Mouse (Mus musculus): ENCODE measurements around the gene Cct8l1. TPM values are rescaled to one million over a fixed set of nuclear protein-coding genes. Genes with fewer than 3 reads are reported as not detected.
A peak's percentile ranks its signal among the peaks of the same experiment; 100 is the strongest.

Cct8l1 gene
- polyA plus RNA-seq (2015; fragmentation: Nextera tagmentation; extraction: Ambion mirVana): not detected in 2 replicates

GRCm38 (mm10) chr5:25515767-25516166 is at the start of gene Cct8l1:
Gene Cct8l1 (plus strand): TSS chr5:25516067.
- H3K9me3 ChIP-seq (replicated peaks; ENCODE audit: low read length): no peaks in the 10 kb centered on the region
- 90% methylated on average over 5 of the region's 5 CpGs for WGBS
- DNase-seq (ENCODE audit: low spot score): no peak
- no peak for TF ChIP-seq CTCF (IDR thresholded peaks at IDR 0.05; ENCODE audit: low read depth)
- H3K36me3 ChIP-seq (ENCODE audit: insufficient read depth, low read length): no peaks in the 10 kb centered on the region
- no peaks in the 10 kb centered on the region for H3K27me3 ChIP-seq (ENCODE audit: insufficient read depth, low read length)
- H3K4me2 ChIP-seq (ENCODE audit: low read length): no peak within 1 kb of the TSS
- no peak for ATAC-seq (replicated peaks; ENCODE audit: low FRiP score, low read depth)
- H3K4me3 ChIP-seq (replicated peaks; ENCODE audit: low read depth, low read length): no peak within 1 kb of the TSS
- no peak within 1 kb of the TSS for H3K27ac ChIP-seq
- no peaks in the 10 kb centered on the region for H3K4me1 ChIP-seq (replicated peaks; ENCODE audit: insufficient read depth, low read length)
- no peak within 1 kb of the TSS for H3K9ac ChIP-seq (ENCODE audit: low read depth, low read length)

DNA sequence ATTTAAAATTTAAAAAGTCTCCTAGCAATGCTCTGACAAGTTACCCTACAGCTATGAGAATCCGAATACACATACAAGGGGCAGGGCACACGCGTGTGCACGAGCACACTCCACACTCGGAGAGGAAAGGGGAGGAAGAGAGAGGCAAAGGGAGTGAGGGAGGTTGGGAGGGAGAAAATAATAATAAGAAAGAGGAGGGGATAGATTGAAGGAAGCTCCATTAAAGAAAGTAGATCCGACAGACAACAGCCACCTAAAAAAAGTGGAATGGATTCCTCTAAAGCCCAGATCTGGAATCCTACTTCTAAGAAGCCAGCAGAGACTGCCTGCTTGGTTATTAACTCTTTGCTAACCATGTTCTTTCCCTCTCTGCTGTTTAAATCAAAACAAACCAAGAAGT is 43.8 kb upstream of the Cct8l1 start:
- Histone ChIP-seq H3K27ac (no peak overlapping the region), H3K4me1 (replicated peaks; ENCODE audit: insufficient read depth, low read length) (no peaks in the 10 kb centered on the region), H3K9me3 (replicated peaks; ENCODE audit: low read length) (no peaks in the 10 kb centered on the region), H3K4me3 (replicated peaks; ENCODE audit: low read depth, low read length) (peak overlapping the region; percentile 33), H3K9ac (ENCODE audit: low read depth, low read length) (peak overlapping the region; percentile 25; the same call in 1 of the 2 replicates), H3K4me2 (ENCODE audit: low read length) (peak overlapping the region; percentile 41), H3K36me3 (ENCODE audit: insufficient read depth, low read length) (no peaks in the 10 kb centered on the region), H3K27me3 (ENCODE audit: insufficient read depth, low read length) (no peaks in the 10 kb centered on the region)
- 2% methylated on average over 6 of the region's 6 CpGs for WGBS
- TF ChIP-seq CTCF (IDR thresholded peaks at IDR 0.05; ENCODE audit: low read depth): no peak
- DNase-seq (ENCODE audit: low spot score): peak; percentile 95
- no peak; the same call in 1 of the 2 replicates for ATAC-seq (replicated peaks; ENCODE audit: low FRiP score, low read depth)

DNA sequence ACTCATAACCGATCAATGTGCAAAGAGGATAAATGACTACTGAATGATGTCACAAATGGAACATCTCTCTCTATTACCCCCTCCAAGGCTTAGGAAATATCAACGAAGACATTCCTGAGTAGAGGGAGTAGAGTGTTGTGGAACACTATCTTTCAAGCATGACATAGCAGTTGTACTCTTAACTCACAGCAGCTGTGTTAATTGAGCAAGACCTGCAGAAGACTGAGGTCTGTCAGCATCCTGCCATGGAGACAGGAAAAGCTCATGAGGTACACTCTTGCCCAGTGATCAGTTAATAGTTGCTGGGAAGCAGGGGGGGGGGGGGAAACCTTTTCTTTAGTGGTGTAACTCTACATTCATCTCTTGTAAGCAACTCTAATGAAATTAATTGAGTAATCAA is 40.1 kb upstream of the Cct8l1 start:
- Histone ChIP-seq H3K4me3 (replicated peaks; ENCODE audit: low read depth, low read length) (no peak overlapping the region), H3K9me3 (replicated peaks; ENCODE audit: low read length) (no peaks in the 10 kb centered on the region), H3K9ac (ENCODE audit: low read depth, low read length) (no peak overlapping the region), H3K36me3 (ENCODE audit: insufficient read depth, low read length) (no peaks in the 10 kb centered on the region), H3K27ac (no peak overlapping the region), H3K4me1 (replicated peaks; ENCODE audit: insufficient read depth, low read length) (no peaks in the 10 kb centered on the region), H3K27me3 (ENCODE audit: insufficient read depth, low read length) (no peaks in the 10 kb centered on the region), H3K4me2 (ENCODE audit: low read length) (no peak overlapping the region)
- TF ChIP-seq CTCF (IDR thresholded peaks at IDR 0.05; ENCODE audit: low read depth): no peak
- DNase-seq (ENCODE audit: low spot score): no peak
- ATAC-seq (replicated peaks; ENCODE audit: low FRiP score, low read depth): no peak
- 61% methylated on average over 2 of the region's 2 CpGs for WGBS

DNA sequence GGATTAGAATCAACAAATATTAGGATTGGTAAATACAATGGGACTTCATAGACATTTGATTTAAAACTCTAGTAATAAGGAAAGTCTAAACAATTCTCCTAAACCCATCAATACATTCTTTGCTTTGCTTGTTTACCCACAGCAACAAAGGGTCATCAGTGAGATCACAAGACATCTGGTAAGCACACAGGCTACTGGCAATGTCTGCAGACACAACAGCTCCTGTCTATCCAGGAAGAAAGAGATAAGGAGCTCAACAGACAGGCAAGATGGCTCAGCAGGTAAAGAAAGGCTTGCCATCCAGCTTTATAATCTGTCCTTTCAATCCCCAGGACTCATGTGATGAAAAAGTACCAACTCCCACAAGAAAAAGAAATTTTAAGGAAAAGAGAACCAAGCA is 37.0 kb upstream of the Cct8l1 start:
- Histone ChIP-seq H3K4me2 (ENCODE audit: low read length) (no peak overlapping the region), H3K36me3 (ENCODE audit: insufficient read depth, low read length) (no peaks in the 10 kb centered on the region), H3K9ac (ENCODE audit: low read depth, low read length) (no peak overlapping the region), H3K27me3 (ENCODE audit: insufficient read depth, low read length) (no peaks in the 10 kb centered on the region), H3K4me3 (replicated peaks; ENCODE audit: low read depth, low read length) (no peak overlapping the region), H3K9me3 (replicated peaks; ENCODE audit: low read length) (no peaks in the 10 kb centered on the region), H3K4me1 (replicated peaks; ENCODE audit: insufficient read depth, low read length) (no peaks in the 10 kb centered on the region), H3K27ac (no peak overlapping the region)
- no peak for TF ChIP-seq CTCF (IDR thresholded peaks at IDR 0.05; ENCODE audit: low read depth)
- DNase-seq (ENCODE audit: low spot score): no peak
- ATAC-seq (replicated peaks; ENCODE audit: low FRiP score, low read depth): no peak

DNA sequence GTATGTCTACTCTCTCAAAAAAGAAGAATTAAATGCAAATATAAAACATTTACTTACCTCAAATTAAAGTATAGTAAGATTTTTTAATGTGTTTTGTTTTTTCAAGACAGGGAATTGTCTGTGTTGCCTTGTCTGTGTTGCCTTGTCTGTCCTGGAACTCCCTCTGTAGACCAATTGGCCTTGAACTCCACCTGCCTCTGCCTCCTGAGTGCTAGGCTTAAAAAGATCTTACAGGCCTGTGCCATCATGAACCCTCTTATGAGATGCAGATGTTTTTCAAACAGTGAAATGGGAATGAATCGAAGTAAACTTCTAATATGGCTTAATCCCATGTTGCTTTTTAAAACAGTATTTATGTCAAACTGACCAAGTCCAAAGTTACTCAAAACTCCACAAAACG is 19.2 kb upstream of the Cct8l1 start:
- Histone ChIP-seq H3K4me2 (ENCODE audit: low read length) (peak overlapping the region; percentile 76), H3K27me3 (ENCODE audit: insufficient read depth, low read length) (no peaks in the 10 kb centered on the region), H3K9ac (ENCODE audit: low read depth, low read length) (peak overlapping the region; percentile 97; the same call in 1 of the 2 replicates), H3K9me3 (replicated peaks; ENCODE audit: low read length) (no peaks in the 10 kb centered on the region), H3K27ac (no peak overlapping the region), H3K4me3 (replicated peaks; ENCODE audit: low read depth, low read length) (peak overlapping the region; percentile 100), H3K36me3 (ENCODE audit: insufficient read depth, low read length) (no peaks in the 10 kb centered on the region), H3K4me1 (replicated peaks; ENCODE audit: insufficient read depth, low read length) (no peaks in the 10 kb centered on the region; the same call in 1 of the 2 replicates)
- TF ChIP-seq CTCF (IDR thresholded peaks at IDR 0.05; ENCODE audit: low read depth): no peak
- ATAC-seq (replicated peaks; ENCODE audit: low FRiP score, low read depth): no peak
- no peak for DNase-seq (ENCODE audit: low spot score)
- 39% methylated on average over 2 of the region's 2 CpGs for WGBS

DNA sequence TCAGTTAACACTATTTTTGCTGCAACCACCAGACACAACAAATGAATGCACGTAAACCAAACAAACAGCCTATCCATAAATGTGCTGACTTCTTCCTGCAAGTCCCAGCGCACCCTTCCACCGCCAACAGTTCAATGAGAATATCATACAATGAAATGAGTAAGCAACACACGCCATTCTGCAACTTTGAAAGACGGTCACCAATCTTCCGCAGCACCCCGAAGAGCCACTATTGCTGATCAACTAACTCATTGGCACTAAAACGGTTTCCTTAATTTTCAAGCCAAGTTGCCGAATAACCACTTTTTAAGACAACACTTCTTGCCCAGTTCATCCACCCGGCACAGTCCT is 18.5 kb upstream of the Cct8l1 start:
- Histone ChIP-seq H3K4me3 (replicated peaks; ENCODE audit: low read depth, low read length) (peak overlapping the region; percentile 100), H3K36me3 (ENCODE audit: insufficient read depth, low read length) (no peaks in the 10 kb centered on the region), H3K4me2 (ENCODE audit: low read length) (peak overlapping the region; percentile 76), H3K9me3 (replicated peaks; ENCODE audit: low read length) (no peaks in the 10 kb centered on the region), H3K9ac (ENCODE audit: low read depth, low read length) (peak overlapping the region; percentile 97), H3K4me1 (replicated peaks; ENCODE audit: insufficient read depth, low read length) (no peaks in the 10 kb centered on the region; the same call in 1 of the 2 replicates), H3K27me3 (ENCODE audit: insufficient read depth, low read length) (no peaks in the 10 kb centered on the region), H3K27ac (peak overlapping the region; percentile 100)
- WGBS: 1% methylated on average over 10 of the region's 10 CpGs
- DNase-seq (ENCODE audit: low spot score) (peak; percentile 22), ATAC-seq (replicated peaks; ENCODE audit: low FRiP score, low read depth) (no peak)
- TF ChIP-seq CTCF (IDR thresholded peaks at IDR 0.05; ENCODE audit: low read depth): no peak
